Mouse (Mus musculus): ENCODE measurements around the gene Depdc5. TPM values are rescaled to one million over a fixed set of nuclear protein-coding genes. Genes with fewer than 3 reads are reported as not detected.
"Not testable (repeated sequence)": the region's sequence is repeated elsewhere in the genome, so short reads cannot be mapped to it uniquely, and the experiment has no call there.

Gene Depdc5
- total and polyA plus RNA-seq, 2 experiments from 2014 or later, result 13.4 to 30.3 TPM

DNA sequence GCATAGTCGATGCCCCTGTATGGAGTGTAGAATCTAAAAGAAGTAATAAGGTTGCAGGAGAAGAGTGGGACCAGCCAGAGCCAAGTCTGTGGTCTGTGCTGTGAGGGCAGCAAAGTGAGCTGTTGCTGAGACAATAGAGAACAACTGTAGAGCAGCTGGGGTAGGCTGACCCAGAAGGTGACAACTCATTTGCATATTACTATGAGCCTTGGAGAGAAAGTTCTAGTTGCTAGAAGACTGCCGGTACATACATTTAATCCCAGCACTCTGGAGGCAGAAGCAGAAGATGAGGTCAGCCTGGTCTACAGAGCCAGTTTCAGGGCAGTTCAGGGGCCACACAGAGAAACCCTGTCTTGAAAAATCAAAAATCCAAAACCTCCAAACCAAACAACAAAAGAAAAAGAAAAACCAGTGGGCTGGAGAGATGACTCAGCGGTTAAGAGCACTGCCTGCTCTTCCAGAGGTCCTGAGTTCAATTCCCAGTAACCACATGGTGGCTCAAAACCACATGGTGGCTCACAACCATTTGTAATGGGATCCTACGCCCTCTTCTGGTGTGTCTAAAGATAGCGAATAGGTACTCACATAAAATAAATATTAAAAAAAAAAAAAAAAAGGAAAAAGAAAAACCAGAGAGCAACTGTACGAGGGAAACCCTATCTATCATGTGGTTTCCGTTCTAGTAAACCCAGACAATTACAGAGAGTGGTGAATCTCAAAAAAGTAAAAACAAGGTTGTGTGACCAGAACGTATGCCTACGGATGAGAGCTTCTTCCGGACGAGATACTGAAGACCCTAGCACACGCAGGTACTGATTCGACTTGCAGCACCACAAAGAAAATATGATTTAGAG lies 175.4 kb downstream of the Depdc5 start:
- Histone ChIP-seq H3K27me3 (ENCODE audit: insufficient read depth, low read length) (no peaks in the 10 kb centered on the region), H3K4me3 (ENCODE audit: low read depth, low read length) (no peak overlapping the region; the same call in 1 of the 2 replicates), H3K9ac (peak overlapping the region; percentile 33; the same call in 1 of the 2 replicates), H3K4me2 (ENCODE audit: low read depth) (peak overlapping the region; percentile 44), H3K4me1 (ENCODE audit: insufficient read depth) (no peaks in the 10 kb centered on the region), H3K27ac (ENCODE audit: low read depth, low read length) (no peak overlapping the region), H3K9me3 (ENCODE audit: low read length) (no peaks in the 10 kb centered on the region), H3K36me3 (ENCODE audit: insufficient read depth) (no peaks in the 10 kb centered on the region)
- no peak for TF ChIP-seq CTCF (IDR thresholded peaks at IDR 0.05; ENCODE audit: low read depth)
- 45% methylated on average over 13 of the region's 13 CpGs for WGBS
- DNase-seq, result no peak
- no peak for ATAC-seq

DNA sequence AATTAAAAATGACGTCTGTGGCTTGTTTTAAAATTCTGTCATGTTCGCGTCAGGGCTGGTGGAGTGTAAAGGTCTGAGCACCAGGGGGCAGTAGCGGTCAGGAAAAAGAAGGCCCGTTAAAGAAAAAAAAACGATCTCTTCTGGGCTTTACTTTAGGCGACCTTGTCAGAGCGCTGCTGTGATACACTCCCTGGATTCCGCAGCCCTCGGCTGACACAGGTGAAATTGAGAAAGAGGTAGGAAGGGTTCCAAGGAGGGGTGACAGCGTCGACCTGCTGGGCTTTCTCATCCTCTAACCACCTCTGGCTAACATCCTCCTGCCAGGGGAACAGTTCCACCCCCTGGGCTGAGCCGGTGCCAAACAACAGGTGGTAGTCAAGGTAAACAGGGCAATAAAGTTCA lies 176.0 kb downstream of the Depdc5 start:
- peak; percentile 76 for TF ChIP-seq CTCF (IDR thresholded peaks at IDR 0.05; ENCODE audit: low read depth)
- peak; percentile 70; the same call in 1 of the 2 replicates for ATAC-seq
- Histone ChIP-seq H3K27ac (ENCODE audit: low read depth, low read length) (no peak overlapping the region), H3K27me3 (ENCODE audit: insufficient read depth, low read length) (no peaks in the 10 kb centered on the region), H3K4me3 (ENCODE audit: low read depth, low read length) (peak overlapping the region; percentile 13), H3K4me1 (ENCODE audit: insufficient read depth) (no peaks in the 10 kb centered on the region), H3K9me3 (ENCODE audit: low read length) (no peaks in the 10 kb centered on the region), H3K36me3 (ENCODE audit: insufficient read depth) (no peaks in the 10 kb centered on the region), H3K4me2 (ENCODE audit: low read depth) (peak overlapping the region; percentile 44), H3K9ac (peak overlapping the region; percentile 33; the same call in 1 of the 2 replicates)
- DNase-seq, result peak; percentile 85
- WGBS, result 6% methylated on average over 13 of the region's 13 CpGs

DNA sequence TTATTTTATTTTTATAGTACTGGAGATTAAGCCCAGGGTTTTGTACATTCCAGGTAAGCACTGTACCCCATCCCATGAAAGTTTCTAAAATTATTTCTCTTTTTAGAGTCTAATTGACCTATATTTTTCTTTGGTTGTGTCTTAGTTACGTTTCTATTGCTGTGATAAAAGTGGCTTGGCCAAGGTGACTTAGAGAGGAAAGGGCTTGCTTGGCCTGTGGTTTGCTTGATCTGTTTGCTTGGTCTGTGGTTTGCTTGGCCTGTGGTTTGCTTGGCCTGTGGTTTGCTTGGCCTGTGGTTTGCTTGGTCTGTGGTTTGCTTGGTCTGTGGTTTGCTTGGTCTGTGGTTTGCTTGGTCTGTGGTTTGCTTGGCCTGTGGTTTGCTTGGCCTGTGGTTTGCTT lies 177.2 kb downstream of the Depdc5 start:
- H3K4me3 ChIP-seq (ENCODE audit: low read depth, low read length); H3K9me3 ChIP-seq (ENCODE audit: low read length); H3K36me3 ChIP-seq (ENCODE audit: insufficient read depth); H3K9ac ChIP-seq; H3K27me3 ChIP-seq (ENCODE audit: insufficient read depth, low read length); H3K27ac ChIP-seq (ENCODE audit: low read depth, low read length); H3K4me2 ChIP-seq (ENCODE audit: low read depth); ATAC-seq; DNase-seq; H3K4me1 ChIP-seq (ENCODE audit: insufficient read depth): not testable (repeated sequence)
- 92% methylated on average over 1 of the region's 1 CpGs for WGBS

DNA sequence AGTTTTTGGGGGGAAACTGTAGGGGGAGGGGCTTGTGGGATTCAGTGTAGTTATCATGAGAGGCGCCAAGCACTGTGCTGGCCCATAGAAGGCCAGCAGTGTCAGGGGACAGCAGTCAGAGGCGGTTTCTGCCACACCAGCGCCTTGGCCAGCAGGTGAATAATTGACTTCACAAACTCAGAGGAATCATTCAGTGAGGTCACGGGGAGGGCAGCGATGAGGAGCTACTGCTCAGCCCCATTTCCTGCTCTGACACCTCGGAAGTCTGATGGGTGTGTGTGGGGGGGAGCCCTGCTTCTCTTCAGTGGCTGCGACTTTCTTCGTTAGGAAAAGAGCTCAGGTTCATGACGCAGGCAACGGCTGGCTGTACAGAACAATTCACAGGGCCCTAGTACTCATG lies 179.9 kb downstream of the Depdc5 start:
- no peaks in the 10 kb centered on the region for H3K36me3 ChIP-seq (ENCODE audit: insufficient read depth)
- no peak overlapping the region for H3K9ac ChIP-seq
- H3K9me3 ChIP-seq (ENCODE audit: low read length), result no peaks in the 10 kb centered on the region
- TF ChIP-seq CTCF (IDR thresholded peaks at IDR 0.05; ENCODE audit: low read depth), result no peak
- 78% methylated on average over 10 of the region's 10 CpGs for WGBS
- DNase-seq, result no peak
- H3K4me1 ChIP-seq (ENCODE audit: insufficient read depth), result no peaks in the 10 kb centered on the region
- H3K27me3 ChIP-seq (ENCODE audit: insufficient read depth, low read length), result no peaks in the 10 kb centered on the region
- no peak overlapping the region for H3K4me3 ChIP-seq (ENCODE audit: low read depth, low read length)
- H3K27ac ChIP-seq (ENCODE audit: low read depth, low read length), result no peak overlapping the region
- no peak for ATAC-seq
- no peak overlapping the region for H3K4me2 ChIP-seq (ENCODE audit: low read depth)

Other genes starting within 250 kb of the Depdc5 start
- 84.9 and 99.1 TPM in 2 replicates for gene Pisd, start 78.1 kb upstream of the Depdc5 start, total RNA-seq (2014; rRNA removed)
- gene Pisd, start 78.1 kb upstream of the Depdc5 start, polyA plus RNA-seq (2015; fragmentation: Nextera tagmentation; extraction: Ambion mirVana), result 87.0 and 96.4 TPM in 2 replicates
- gene Gm20671, start 36.6 kb upstream of the Depdc5 start, total RNA-seq (2014; rRNA removed), result 3.0 TPM in 1 of 2 replicates, not detected in the other
- gene Gm20671, start 36.6 kb upstream of the Depdc5 start, polyA plus RNA-seq (2015; fragmentation: Nextera tagmentation; extraction: Ambion mirVana), result not detected in 2 replicates
- gene Prr14l, start 9.4 kb upstream of the Depdc5 start, total RNA-seq (2014; rRNA removed), result 17.7 and 20.2 TPM in 2 replicates
- 3.1 and 8.4 TPM in 2 replicates for gene Prr14l, start 9.4 kb upstream of the Depdc5 start, polyA plus RNA-seq (2015; fragmentation: Nextera tagmentation; extraction: Ambion mirVana)
- gene Ywhah, start 155.1 kb downstream of the Depdc5 start, total RNA-seq (2014; rRNA removed), result 475 and 549 TPM in 2 replicates
- gene Ywhah, start 155.1 kb downstream of the Depdc5 start, polyA plus RNA-seq (2015; fragmentation: Nextera tagmentation; extraction: Ambion mirVana), result 744 and 971 TPM in 2 replicates
- 0.43 TPM in 1 of 2 replicates, not detected in the other for gene Slc5a1, start 240.5 kb downstream of the Depdc5 start, total RNA-seq (2014; rRNA removed)
- gene Slc5a1, start 240.5 kb downstream of the Depdc5 start, polyA plus RNA-seq (2015; fragmentation: Nextera tagmentation; extraction: Ambion mirVana), result 0.07 TPM in 1 of 2 replicates, not detected in the other

Measured in forebrain, postnatal 0 days (tissue).